Mouse (Mus musculus): ENCODE results near the gene Gstp1.
"Not testable (repeated sequence)": the region's sequence is repeated elsewhere in the genome, so short reads cannot be mapped to it uniquely, and the experiment has no call there.

The Gstp1 gene

GRCm38 (mm10) chr19:4037154-4037787 is 514 bp downstream of the Gstp1 start:
- DNase-seq = not testable (repeated sequence)

GRCm38 (mm10) chr19:4036327-4037045 is 1.3 kb downstream of the Gstp1 start:
- no peak for DNase-seq

- no peak for DNase-seq
These were observed 4.0 kb downstream of the Gstp1 start for GRCm38 (mm10) chr19:4033742-4034141.

GRCm38 (mm10) chr19:4033298-4033697 is 4.5 kb downstream of the Gstp1 start:
- DNase-seq = no peak

- no peak for DNase-seq
These were observed 5.1 kb downstream of the Gstp1 start for GRCm38 (mm10) chr19:4032668-4033067.

- DNase-seq = no peak
These were observed 10.2 kb downstream of the Gstp1 start for GRCm38 (mm10) chr19:4027576-4027975.

GRCm38 (mm10) chr19:4023185-4023584 is 14.6 kb downstream of the Gstp1 start:
- DNase-seq = no peak

- DNase-seq = peak; percentile 95
These were observed 18.8 kb downstream of the Gstp1 start for GRCm38 (mm10) chr19:4018743-4019583.

GRCm38 (mm10) chr19:4017921-4018587 is 19.7 kb downstream of the Gstp1 start:
- DNase-seq = no peak

- DNase-seq = no peak
These were observed 22.1 kb downstream of the Gstp1 start for GRCm38 (mm10) chr19:4015635-4016034.

- DNase-seq = no peak
These were observed 23.0 kb downstream of the Gstp1 start for GRCm38 (mm10) chr19:4014802-4015201.

- no peak for DNase-seq
These were observed 24.7 kb downstream of the Gstp1 start for GRCm38 (mm10) chr19:4013066-4013465.

- DNase-seq = peak; percentile 99
These were observed 25.3 kb downstream of the Gstp1 start, which contains the start of gene Ndufv1 for GRCm38 (mm10) chr19:4012432-4013022. Gene Ndufv1, minus strand, starts transcription at chr19:4012806.

GRCm38 (mm10) chr19:4011086-4011485 is 26.7 kb downstream of the Gstp1 start:
- no peak for DNase-seq

- DNase-seq = no peak
These were observed 31.8 kb downstream of the Gstp1 start for GRCm38 (mm10) chr19:4005971-4006370.

- no peak for DNase-seq
These were observed 32.7 kb downstream of the Gstp1 start for GRCm38 (mm10) chr19:4005091-4005490.

GRCm38 (mm10) chr19:4004331-4004730 is 33.5 kb downstream of the Gstp1 start:
- no peak for DNase-seq

- DNase-seq = no peak
These were observed 34.1 kb downstream of the Gstp1 start for GRCm38 (mm10) chr19:4003641-4004040.

GRCm38 (mm10) chr19:4003112-4003511 is 34.7 kb downstream of the Gstp1 start, which contains the start of gene Doc2g:
Gene Doc2g, plus strand, starts transcription at chr19:4003313.
- no peak for DNase-seq

- no peak for DNase-seq
These were observed 36.0 kb downstream of the Gstp1 start for GRCm38 (mm10) chr19:4001752-4002151.

- no peak for DNase-seq
These were observed 36.7 kb downstream of the Gstp1 start for GRCm38 (mm10) chr19:4000949-4001525.

All from lung, postnatal 10 days (tissue).